Mouse (Mus musculus): ENCODE data around the gene Gm10197.

GRCm38 (mm10) chr19:53392781-53393343, 21.3 kb upstream of the Gm10197 start:
- TF ChIP-seq CTCF (IDR thresholded peaks at IDR 0.05; ENCODE audit: control insufficient read depth, insufficient read depth, low read length) (no peak), POLR2A (IDR thresholded peaks at IDR 0.05; ENCODE audit: borderline replicate concordance, control insufficient read depth, low read depth, low read length) (no peak)
